Mouse (Mus musculus) midbrain, postnatal 0 days (tissue): ENCODE measurements at regions not wholly inside any gene's neighbourhood (a gene's known extent, or its start where the extent isn't known, plus 50 kb on each side); places are given as distances from the start of the nearest gene placed in this dataset.

Experiments used
- ATAC-seq: fragments of 200-750 bp; cut with Nextera tagmentation; 2 replicates; pipeline ENCODE4 v1.8.0; 2017; ENCODE audit warnings: moderate number of reproducible peaks, mild to moderate bottlenecking, moderate TSS enrichment, moderate library complexity; ENCODE audit not compliant: low FRiP score
- DNase-seq: peaks from one replicate; pipeline ENCODE4 v3.0.0-alpha.2; 2015; ENCODE audit warnings: low spot score
- H3K27ac ChIP-seq: fragments of 300-500 bp; sonication (generic); 2 replicates; pipeline ENCODE4 v1.5.1; 2014; ENCODE audit warnings: low read depth, mild to moderate bottlenecking, low read length, mixed read lengths
- H3K27me3 ChIP-seq: fragments of 300-500 bp; sonication (generic); 2 replicates; pipeline ENCODE4 v1.6.1; 2014; ENCODE audit warnings: low read length, control low read depth, mixed read lengths; ENCODE audit not compliant: insufficient read depth
- H3K36me3 ChIP-seq: fragments of 300-500 bp; sonication (generic); 2 replicates; pipeline ENCODE4 v1.6.1; 2014; ENCODE audit warnings: low read length, control low read depth, mixed read lengths; ENCODE audit not compliant: insufficient read depth
- H3K4me1 ChIP-seq: fragments of 300-500 bp; sonication (generic); 2 replicates; pipeline ENCODE4 v1.6.1; 2014; ENCODE audit warnings: mild to moderate bottlenecking, control low read depth, antibody characterized with exemption, low read length, mixed read lengths; ENCODE audit not compliant: insufficient read depth
- H3K4me2 ChIP-seq: fragments of 300-500 bp; sonication (generic); 2 replicates; pipeline ENCODE4 v1.6.1; 2014; ENCODE audit warnings: low read depth, mild to moderate bottlenecking, low read length, mixed read lengths; ENCODE audit not compliant: poor library complexity, severe bottlenecking
- H3K4me3 ChIP-seq: fragments of 300-500 bp; sonication (generic); 2 replicates; pipeline ENCODE4 v1.5.1; 2014; ENCODE audit warnings: low read depth, mild to moderate bottlenecking, low read length, moderate library complexity
- H3K9ac ChIP-seq: fragments of 300-500 bp; sonication (generic); replicated peaks from 2 replicates; pipeline ENCODE4 v1.6.1; 2014; ENCODE audit warnings: mild to moderate bottlenecking, low read length, moderate library complexity, mixed read lengths; ENCODE audit not compliant: poor library complexity, severe bottlenecking
- H3K9me3 ChIP-seq: fragments of 300-500 bp; sonication (generic); 2 replicates; pipeline ENCODE4 v1.6.1; 2016; ENCODE audit warnings: low read length, control low read depth
- CTCF ChIP-seq: IDR thresholded peaks from 2 replicates; pipeline ENCODE4 v1.5.1; 2016; ENCODE audit warnings: antibody characterized with exemption, mild to moderate bottlenecking
- WGBS: fragments of 180-500 bp; shearing (Covaris S2); extraction: QIAGEN DNeasy Blood & Tissue Kit; methylation state at CpG from one replicate; pipeline ENCODE4 v1.1.7; 2014; 5-methylcytosine and 5-hydroxymethylcytosine counted together

- 78% methylated on average over 4 of the region's 4 CpGs for WGBS
- TF ChIP-seq CTCF: no peak
- Histone ChIP-seq H3K27ac (no peak overlapping the region), H3K9me3 (no peaks in the 10 kb centered on the region), H3K4me2 (no peak overlapping the region), H3K4me1 (no peaks in the 10 kb centered on the region), H3K9ac (no peak overlapping the region), H3K36me3 (no peaks in the 10 kb centered on the region), H3K27me3 (no peaks in the 10 kb centered on the region), H3K4me3 (no peak overlapping the region)
- ATAC-seq (no peak), DNase-seq (no peak)
Observed at GRCm38 (mm10) chr14:46313064-46313463, 66.2 kb upstream of the Gm15217 start.

- H3K4me1 ChIP-seq: no peaks in the 10 kb centered on the region
- DNase-seq (no peak), ATAC-seq (no peak)
- H3K27me3 ChIP-seq: no peaks in the 10 kb centered on the region
- no peak for TF ChIP-seq CTCF
- H3K4me2 ChIP-seq: no peak overlapping the region
- no peak overlapping the region for H3K4me3 ChIP-seq
- WGBS: 95% methylated on average over 5 of the region's 5 CpGs
- no peak overlapping the region for H3K27ac ChIP-seq
- no peak overlapping the region for H3K9ac ChIP-seq
- H3K36me3 ChIP-seq: no peaks in the 10 kb centered on the region
- no peaks in the 10 kb centered on the region for H3K9me3 ChIP-seq
Observed at GRCm38 (mm10) chr14:46316521-46316920, 62.7 kb upstream of the Gm15217 start.

DNA sequence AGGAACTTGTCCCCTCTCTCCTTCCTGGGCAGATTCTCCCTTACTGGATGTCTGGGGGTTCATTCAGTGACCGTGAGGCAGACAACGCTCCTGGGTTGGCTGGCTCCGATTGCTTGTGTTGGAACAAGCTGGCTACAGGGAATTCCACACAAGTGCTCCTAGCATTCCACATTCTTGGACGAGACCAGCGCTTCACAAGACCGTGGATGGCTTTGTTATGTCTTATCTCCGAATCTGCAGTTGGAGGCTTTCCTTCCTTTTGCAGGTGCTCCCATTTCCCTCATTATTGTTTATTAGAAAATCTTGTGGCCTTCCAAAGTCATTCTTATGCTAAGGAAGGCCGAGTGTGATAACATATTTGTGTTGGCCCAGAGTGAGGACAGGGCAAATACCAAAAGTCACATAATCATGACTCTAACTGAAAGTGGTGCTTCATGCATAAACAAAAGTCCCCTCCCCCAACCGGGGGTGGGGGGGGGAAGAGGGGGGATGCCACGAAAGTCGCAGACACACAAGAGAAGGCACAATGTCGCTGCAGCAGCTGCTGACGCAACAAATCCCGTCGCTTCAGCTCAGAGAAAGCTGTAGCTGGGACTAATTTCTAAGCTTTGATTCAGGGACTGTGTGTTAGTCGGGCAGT is 61.7 kb upstream of the Gm15217 start:
- no peak overlapping the region for H3K9ac ChIP-seq
- H3K4me1 ChIP-seq: no peaks in the 10 kb centered on the region
- H3K9me3 ChIP-seq: no peaks in the 10 kb centered on the region
- DNase-seq (no peak), ATAC-seq (no peak)
- H3K36me3 ChIP-seq: no peaks in the 10 kb centered on the region
- 53% methylated on average over 16 of the region's 16 CpGs for WGBS
- no peak for TF ChIP-seq CTCF
- no peaks in the 10 kb centered on the region for H3K27me3 ChIP-seq
- no peak overlapping the region for H3K4me3 ChIP-seq
- H3K27ac ChIP-seq: no peak overlapping the region
- H3K4me2 ChIP-seq: no peak overlapping the region

GRCm38 (mm10) chr14:46328064-46328463 is 51.1 kb upstream of the Gm15217 start:
- Histone ChIP-seq H3K27me3 (no peaks in the 10 kb centered on the region), H3K9ac (no peak overlapping the region), H3K36me3 (no peaks in the 10 kb centered on the region), H3K4me2 (no peak overlapping the region), H3K4me1 (no peaks in the 10 kb centered on the region), H3K27ac (no peak overlapping the region), H3K4me3 (no peak overlapping the region), H3K9me3 (no peaks in the 10 kb centered on the region)
- no peak for ATAC-seq
- DNase-seq: no peak
- WGBS: 61% methylated on average over 3 of the region's 3 CpGs
- TF ChIP-seq CTCF: no peak
